Mouse (Mus musculus): ENCODE measurements around the gene Ints3. TPM values are rescaled to one million over a fixed set of nuclear protein-coding genes. Genes with fewer than 3 reads are reported as not detected.

The Ints3 gene
- polyA plus RNA-seq, 1 experiment, result 13.2 TPM

- H3K27ac ChIP-seq (replicated peaks; ENCODE audit: low read depth, low read length), result no peak within 1 kb of the TSS
These were observed 43.6 kb downstream of the Ints3 start, which contains the start of gene Slc27a3 for GRCm38 (mm10) chr3:90389511-90390490. TSS of gene Slc27a3 (minus strand) at chr3:90389938.

GRCm38 (mm10) chr3:90388726-90389510 is 44.5 kb downstream of the Ints3 start:
- Histone ChIP-seq H3K4me3 (ENCODE audit: insufficient read depth, low read depth, low read length) (peak overlapping the region; percentile 62), H3K4me1 (ENCODE audit: control insufficient read depth, insufficient read depth, insufficient read length, low read length) (peaks cover 3% of the 10 kb centered on the region), H3K27ac (replicated peaks; ENCODE audit: low read depth, low read length) (no peak overlapping the region)

More at GRCm38 (mm10) chr3:90389511-90390490, 43.6 kb downstream of the Ints3 start, which contains the start of gene Slc27a3:
- Histone ChIP-seq H3K4me1 (ENCODE audit: control insufficient read depth, insufficient read depth, insufficient read length, low read length) (peaks cover 3% of the 10 kb centered on the region), H3K4me3 (ENCODE audit: insufficient read depth, low read depth, low read length) (peak within 1 kb of the TSS; percentile 62)

- no peak overlapping the region for H3K27ac ChIP-seq (replicated peaks; ENCODE audit: low read depth, low read length)
- peak overlapping the region; percentile 62; the same call in 1 of the 2 replicates for H3K4me3 ChIP-seq (ENCODE audit: insufficient read depth, low read depth, low read length)
- H3K4me1 ChIP-seq (ENCODE audit: control insufficient read depth, insufficient read depth, insufficient read length, low read length), result peaks cover 3% of the 10 kb centered on the region
These were observed 45.2 kb downstream of the Ints3 start for GRCm38 (mm10) chr3:90388192-90388591.

GRCm38 (mm10) chr3:90387483-90387882 is 45.9 kb downstream of the Ints3 start:
- H3K27ac ChIP-seq (replicated peaks; ENCODE audit: low read depth, low read length), result no peak overlapping the region
- H3K4me3 ChIP-seq (ENCODE audit: insufficient read depth, low read depth, low read length), result no peak overlapping the region
- peaks cover 3% of the 10 kb centered on the region for H3K4me1 ChIP-seq (ENCODE audit: control insufficient read depth, insufficient read depth, insufficient read length, low read length)

- Histone ChIP-seq H3K4me1 (ENCODE audit: control insufficient read depth, insufficient read depth, insufficient read length, low read length) (peaks cover 3% of the 10 kb centered on the region), H3K27ac (replicated peaks; ENCODE audit: low read depth, low read length) (no peak overlapping the region), H3K4me3 (ENCODE audit: insufficient read depth, low read depth, low read length) (no peak overlapping the region)
These were observed 46.6 kb downstream of the Ints3 start for GRCm38 (mm10) chr3:90386817-90387216.

GRCm38 (mm10) chr3:90384851-90385375 is 48.5 kb downstream of the Ints3 start:
- Histone ChIP-seq H3K4me1 (ENCODE audit: control insufficient read depth, insufficient read depth, insufficient read length, low read length) (peaks cover 3% of the 10 kb centered on the region), H3K4me3 (ENCODE audit: insufficient read depth, low read depth, low read length) (no peak overlapping the region), H3K27ac (replicated peaks; ENCODE audit: low read depth, low read length) (no peak overlapping the region)

- H3K4me3 ChIP-seq (ENCODE audit: insufficient read depth, low read depth, low read length), result no peak overlapping the region
These were observed 49.7 kb downstream of the Ints3 start for GRCm38 (mm10) chr3:90383690-90384089.

GRCm38 (mm10) chr3:90381727-90382126 is 51.7 kb downstream of the Ints3 start:
- no peak overlapping the region for H3K27ac ChIP-seq (replicated peaks; ENCODE audit: low read depth, low read length)
- H3K4me3 ChIP-seq (ENCODE audit: insufficient read depth, low read depth, low read length), result no peak overlapping the region
- H3K4me1 ChIP-seq (ENCODE audit: control insufficient read depth, insufficient read depth, insufficient read length, low read length), result no peaks in the 10 kb centered on the region

More at GRCm38 (mm10) chr3:90383690-90384089, 49.7 kb downstream of the Ints3 start:
- H3K27ac ChIP-seq (replicated peaks; ENCODE audit: low read depth, low read length), result no peak overlapping the region
- peaks cover 3% of the 10 kb centered on the region; the same call in 1 of the 2 replicates for H3K4me1 ChIP-seq (ENCODE audit: control insufficient read depth, insufficient read depth, insufficient read length, low read length)

- Histone ChIP-seq H3K27ac (replicated peaks; ENCODE audit: low read depth, low read length) (no peak overlapping the region), H3K4me1 (ENCODE audit: control insufficient read depth, insufficient read depth, insufficient read length, low read length) (no peaks in the 10 kb centered on the region), H3K4me3 (ENCODE audit: insufficient read depth, low read depth, low read length) (no peak overlapping the region)
These were observed 54.9 kb downstream of the Ints3 start for GRCm38 (mm10) chr3:90378496-90378895.

- no peak overlapping the region for H3K4me3 ChIP-seq (ENCODE audit: insufficient read depth, low read depth, low read length)
These were observed 57.2 kb downstream of the Ints3 start for GRCm38 (mm10) chr3:90376247-90376585.

GRCm38 (mm10) chr3:90375562-90376246 is 57.7 kb downstream of the Ints3 start:
- H3K27ac ChIP-seq (replicated peaks; ENCODE audit: low read depth, low read length), result no peak overlapping the region
- no peak overlapping the region for H3K4me3 ChIP-seq (ENCODE audit: insufficient read depth, low read depth, low read length)
- no peaks in the 10 kb centered on the region for H3K4me1 ChIP-seq (ENCODE audit: control insufficient read depth, insufficient read depth, insufficient read length, low read length)

More at GRCm38 (mm10) chr3:90376247-90376585, 57.2 kb downstream of the Ints3 start:
- Histone ChIP-seq H3K27ac (replicated peaks; ENCODE audit: low read depth, low read length) (no peak overlapping the region), H3K4me1 (ENCODE audit: control insufficient read depth, insufficient read depth, insufficient read length, low read length) (no peaks in the 10 kb centered on the region)

GRCm38 (mm10) chr3:90374368-90374767 is 59.1 kb downstream of the Ints3 start:
- H3K4me3 ChIP-seq (ENCODE audit: insufficient read depth, low read depth, low read length), result no peak overlapping the region
- no peaks in the 10 kb centered on the region for H3K4me1 ChIP-seq (ENCODE audit: control insufficient read depth, insufficient read depth, insufficient read length, low read length)
- no peak overlapping the region for H3K27ac ChIP-seq (replicated peaks; ENCODE audit: low read depth, low read length)

GRCm38 (mm10) chr3:90373432-90374028 is 59.9 kb downstream of the Ints3 start:
- Histone ChIP-seq H3K27ac (replicated peaks; ENCODE audit: low read depth, low read length) (no peak overlapping the region), H3K4me1 (ENCODE audit: control insufficient read depth, insufficient read depth, insufficient read length, low read length) (no peaks in the 10 kb centered on the region), H3K4me3 (ENCODE audit: insufficient read depth, low read depth, low read length) (no peak overlapping the region)

GRCm38 (mm10) chr3:90372817-90373216 is 60.6 kb downstream of the Ints3 start:
- H3K4me3 ChIP-seq (ENCODE audit: insufficient read depth, low read depth, low read length), result no peak overlapping the region
- no peak overlapping the region for H3K27ac ChIP-seq (replicated peaks; ENCODE audit: low read depth, low read length)
- H3K4me1 ChIP-seq (ENCODE audit: control insufficient read depth, insufficient read depth, insufficient read length, low read length), result no peaks in the 10 kb centered on the region
